Mouse (Mus musculus): ENCODE results near the gene Bloc1s4. TPM values are rescaled to one million over a fixed set of nuclear protein-coding genes. Genes with fewer than 3 reads are reported as not detected.

Bloc1s4 gene
- total RNA-seq, 1 experiment from 2014 or later: 27.2 TPM

DNA sequence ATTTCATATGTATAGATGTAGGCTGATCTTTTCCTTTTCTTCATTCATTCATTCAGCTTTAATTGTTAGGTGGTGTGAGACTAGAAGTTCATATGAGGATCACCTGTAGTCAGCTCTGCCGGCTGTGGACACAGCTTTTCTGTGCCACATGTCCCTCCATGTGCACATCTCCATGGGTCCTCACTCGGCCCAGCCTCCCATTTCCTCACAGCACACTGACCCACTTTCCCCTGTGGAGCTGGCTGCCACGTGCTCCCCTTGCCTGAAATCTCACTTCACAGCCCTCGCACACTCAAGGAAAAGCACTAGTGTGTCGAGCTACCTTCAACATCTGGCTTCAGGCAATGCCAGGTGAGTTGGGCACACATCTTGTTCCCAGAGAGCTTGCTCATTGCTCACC, 29.3 kb downstream of the Bloc1s4 start:
- DNase-seq: no peak

DNA sequence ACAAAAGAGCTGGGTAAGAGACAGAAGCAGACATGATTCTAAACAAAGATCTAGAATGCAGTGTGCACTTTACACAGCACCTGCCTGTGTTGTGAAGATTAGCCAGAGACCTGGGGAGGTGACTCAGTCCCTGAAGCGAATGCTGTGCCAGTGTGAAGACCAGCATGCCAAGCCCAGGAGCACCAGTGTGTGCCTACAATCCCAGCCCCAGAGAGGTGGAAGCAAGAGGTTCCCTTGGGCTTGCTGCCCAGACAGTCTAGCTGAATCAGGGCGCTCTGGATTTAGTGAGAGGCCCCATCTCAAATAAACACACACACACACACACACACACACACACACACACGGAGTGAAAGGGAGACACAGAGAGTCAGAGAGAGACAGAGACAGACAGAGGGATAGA, 30.6 kb downstream of the Bloc1s4 start:
- DNase-seq: peak; percentile 9

DNA sequence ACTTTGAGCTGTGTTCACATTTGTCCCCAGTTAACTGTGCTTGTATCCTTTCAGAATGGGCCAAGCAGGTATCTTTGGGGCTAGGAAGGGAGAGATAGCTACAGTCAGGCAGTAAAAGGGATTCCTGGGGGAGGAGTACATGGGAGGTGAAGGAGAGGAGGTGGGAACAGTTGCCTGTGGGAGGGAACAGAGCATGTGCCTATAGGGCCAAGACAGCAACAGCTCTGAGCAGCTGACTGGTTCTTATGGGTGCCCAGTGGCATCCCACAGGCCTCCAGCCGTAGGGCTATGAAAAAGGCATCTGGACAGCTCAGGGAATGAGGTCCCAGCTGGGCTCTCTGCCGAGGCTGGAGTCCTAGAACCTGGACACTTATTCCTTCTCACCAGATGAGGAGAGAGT, 31.6 kb downstream of the Bloc1s4 start:
- DNase-seq: no peak

DNA sequence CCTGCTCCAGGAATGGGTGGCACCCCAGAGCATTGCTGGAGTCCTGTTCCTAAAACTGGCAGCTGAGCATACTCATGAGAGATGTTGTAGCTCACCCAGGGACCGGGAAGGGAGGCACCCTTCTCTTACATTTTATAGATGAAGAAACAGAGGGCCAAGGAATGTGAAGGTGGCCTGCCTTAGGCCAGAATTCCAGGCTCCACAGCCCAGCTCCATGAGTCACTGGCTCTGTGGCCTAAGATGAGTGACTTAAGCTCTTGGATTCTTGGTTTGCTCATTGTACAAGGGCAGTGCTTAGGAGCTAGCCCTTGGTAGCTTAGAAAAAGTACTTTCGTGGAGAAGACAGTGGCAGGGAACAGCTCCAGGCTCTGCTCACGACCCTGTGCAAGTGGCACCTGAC, 33.6 kb downstream of the Bloc1s4 start:
- DNase-seq: no peak

DNA sequence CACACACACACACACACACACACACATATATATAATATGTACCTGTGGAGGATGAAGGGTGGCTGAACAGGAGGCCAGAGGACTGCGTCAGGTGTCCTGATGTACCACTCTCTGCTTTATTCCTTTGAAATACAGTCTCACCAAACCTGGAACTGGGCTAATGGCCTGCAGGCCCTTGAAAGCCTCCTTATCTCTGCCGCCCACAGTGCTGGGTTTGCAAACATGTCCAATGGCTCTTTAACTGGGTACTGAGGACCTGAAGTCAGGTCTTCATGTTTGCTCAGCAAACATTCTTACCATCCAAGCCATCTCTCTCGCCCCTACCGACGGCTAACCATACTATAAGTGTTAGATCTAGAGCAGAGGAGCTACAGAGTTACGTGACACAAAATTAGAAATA, 34.8 kb downstream of the Bloc1s4 start:
- DNase-seq: peak; percentile 10

DNA sequence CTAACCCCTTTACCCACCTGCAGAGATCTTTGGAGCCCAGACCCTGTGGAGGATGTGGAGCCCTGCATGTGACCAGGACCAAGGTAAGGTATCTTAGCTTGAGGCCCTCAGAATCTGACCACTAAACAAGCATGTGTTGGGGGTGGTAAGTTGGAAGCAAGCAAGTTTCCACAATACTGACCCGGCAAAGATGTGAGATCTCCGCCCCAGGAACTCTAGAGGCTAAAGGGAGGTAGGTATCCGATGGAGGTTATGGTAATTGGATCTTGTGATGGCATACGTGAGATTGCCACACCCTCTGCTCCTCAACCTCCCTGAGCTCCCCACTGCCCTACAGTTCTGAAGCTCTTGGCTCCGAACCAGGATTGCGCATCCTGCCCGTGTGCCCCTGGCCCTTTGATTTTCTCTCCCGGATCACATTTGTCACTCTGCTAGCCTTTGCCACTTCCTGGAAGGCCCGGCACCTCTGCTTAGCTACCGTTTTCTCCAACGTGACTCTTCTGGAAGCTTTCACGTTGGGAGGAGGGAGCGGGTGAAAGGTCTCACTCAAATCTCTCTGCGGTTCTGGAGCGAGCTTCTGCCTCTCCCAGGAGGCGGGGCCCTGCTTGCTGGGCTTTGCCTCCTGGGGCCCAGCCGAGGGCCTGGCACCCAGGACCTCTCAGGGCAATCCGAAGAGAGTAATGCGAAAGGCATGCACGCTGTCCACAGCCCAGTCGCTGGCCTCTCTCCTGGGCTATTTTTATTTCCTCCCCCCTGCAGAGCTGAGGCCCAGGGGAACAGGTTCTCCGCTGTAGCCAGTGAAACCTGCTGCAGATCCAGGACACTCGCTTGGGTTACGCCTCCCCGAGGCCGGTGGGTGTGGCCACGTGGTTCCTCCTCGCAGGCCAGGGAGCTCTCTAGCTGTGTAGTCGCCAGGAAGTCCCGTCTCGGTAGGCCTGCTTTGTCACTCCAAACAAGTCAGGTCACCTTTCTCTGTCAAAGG, 35.6 kb downstream of the Bloc1s4 start:
- DNase-seq: peak; percentile 95

DNA sequence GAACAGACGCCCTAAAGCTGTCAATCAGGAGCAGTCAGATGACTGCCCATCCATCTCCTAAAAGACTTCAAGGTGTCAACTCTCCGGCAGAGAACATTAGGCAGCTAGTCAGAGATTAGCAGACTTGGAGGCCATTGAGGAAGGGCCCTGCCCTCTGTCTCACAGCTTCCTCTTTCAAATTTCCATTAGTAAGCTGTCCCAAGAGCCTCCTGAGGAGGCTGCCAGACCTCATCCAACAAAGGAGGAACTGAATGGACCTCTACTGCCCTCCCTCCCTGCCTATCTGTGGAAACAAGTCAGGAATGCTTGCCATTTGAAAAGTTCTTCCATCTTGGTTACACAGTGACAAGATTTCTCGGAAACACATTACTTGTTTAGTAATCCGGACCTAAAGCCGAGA, 36.6 kb downstream of the Bloc1s4 start:
- DNase-seq: peak; percentile 8

DNA sequence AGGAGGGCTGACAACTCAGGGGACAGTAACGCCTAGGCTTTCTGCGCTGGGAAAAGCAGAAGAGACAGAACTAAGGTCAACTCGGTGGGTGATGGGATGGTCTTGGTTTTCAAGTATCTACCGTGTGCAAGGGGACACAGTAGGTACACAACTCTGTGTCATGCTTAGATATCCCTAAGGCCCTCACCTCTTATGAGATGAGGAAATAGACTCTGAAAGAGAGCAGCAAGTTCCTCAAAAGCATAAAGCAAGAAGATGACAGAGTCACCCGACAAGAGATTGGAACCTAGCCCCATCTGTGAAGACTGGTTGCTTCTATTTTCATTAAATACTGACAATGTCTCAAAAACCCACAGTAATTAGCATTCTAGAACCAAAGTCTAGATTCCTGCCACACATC, 42.7 kb downstream of the Bloc1s4 start:
- DNase-seq: no peak

DNA sequence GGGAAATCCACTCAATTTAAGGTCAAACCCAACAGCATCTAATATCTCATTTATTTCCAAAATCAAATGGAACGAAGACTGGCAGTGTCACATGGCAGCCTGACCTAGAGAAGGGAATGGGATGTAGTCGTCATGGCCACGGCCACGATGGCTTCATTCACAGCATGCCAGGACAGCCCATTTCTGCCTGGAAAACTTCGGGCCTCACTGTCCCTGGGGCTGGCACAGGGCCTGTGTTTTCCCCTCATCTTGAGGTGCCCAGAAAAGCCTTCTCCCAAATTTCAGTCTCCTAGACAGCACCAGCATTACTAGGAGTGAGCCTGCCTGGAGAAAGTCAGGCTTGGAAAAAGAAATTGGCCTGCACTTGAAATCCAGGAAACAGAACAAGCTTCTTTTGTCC, 43.1 kb downstream of the Bloc1s4 start:
- DNase-seq: no peak

DNA sequence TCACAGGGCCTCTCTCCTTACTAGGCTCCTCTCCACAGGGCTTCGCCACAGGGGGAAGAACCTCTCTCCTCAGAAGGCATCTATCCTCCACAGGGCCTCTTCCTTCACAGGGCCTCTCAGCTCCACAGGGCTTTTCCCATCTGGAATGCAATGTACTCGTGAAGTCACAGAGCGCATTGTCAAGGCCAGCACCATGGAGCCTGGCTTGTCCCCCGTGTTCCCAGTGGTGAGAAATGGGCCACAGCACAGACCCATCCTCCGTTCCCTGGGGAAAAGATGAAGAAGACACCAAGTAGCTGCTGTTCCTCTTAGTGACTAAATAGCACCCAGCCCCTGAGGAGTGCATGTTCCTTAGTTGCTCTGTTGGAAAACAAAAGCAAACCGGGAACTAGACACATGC, 43.8 kb downstream of the Bloc1s4 start:
- no peak for DNase-seq

DNA sequence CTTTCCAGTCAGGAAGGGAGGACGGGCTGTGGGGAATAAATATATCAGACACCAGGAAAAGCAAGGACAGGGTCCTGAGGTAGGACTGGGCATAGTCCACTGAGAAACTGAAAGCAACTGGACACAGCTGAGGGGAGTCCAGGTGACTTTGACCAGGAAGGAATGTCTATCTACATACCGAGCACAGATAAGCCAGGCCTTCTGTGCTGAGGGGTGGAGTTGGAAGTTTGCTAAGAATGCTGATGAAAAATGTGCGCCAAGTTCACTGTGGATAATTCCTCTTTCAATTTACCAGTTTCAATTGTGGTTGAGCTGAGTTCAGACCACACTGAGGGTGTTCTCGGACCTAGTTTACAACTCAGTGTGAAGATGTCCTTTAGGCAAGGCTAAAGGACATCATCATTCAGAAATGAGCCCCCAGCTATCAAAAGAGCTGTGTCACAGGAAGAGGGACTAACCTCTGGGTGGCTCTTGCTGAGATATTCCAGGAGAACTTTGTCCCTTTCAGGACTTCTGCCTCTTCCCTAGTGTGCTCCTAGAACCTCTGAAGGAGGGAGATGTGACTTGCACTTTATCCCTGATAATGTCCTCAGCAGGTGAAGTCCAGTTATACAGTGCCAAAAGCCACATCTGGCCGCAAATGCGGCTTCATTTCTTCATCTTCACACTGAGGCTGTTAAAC, 47.4 kb downstream of the Bloc1s4 start:
- DNase-seq: no peak

DNA sequence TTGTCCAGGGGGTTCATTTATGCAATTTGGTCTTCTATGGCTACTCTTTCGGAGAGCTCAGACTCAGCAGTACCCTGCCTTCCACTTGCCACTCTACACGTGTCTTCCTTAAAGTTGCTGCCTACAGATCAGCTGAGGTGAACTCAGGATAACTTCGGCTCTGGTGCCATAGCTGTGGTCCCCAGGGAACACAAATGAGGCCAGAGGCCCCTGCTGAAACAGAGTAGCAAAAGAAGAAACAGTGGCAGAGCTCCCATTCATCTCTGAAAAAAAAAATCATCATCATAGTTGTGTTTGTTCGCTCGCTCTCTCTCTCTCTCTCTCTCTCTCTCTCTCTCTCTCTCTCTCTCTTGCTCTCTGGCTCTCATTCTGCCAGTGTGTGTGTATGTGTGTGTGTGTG, 49.8 kb downstream of the Bloc1s4 start:
- DNase-seq: peak; percentile 51

DNA sequence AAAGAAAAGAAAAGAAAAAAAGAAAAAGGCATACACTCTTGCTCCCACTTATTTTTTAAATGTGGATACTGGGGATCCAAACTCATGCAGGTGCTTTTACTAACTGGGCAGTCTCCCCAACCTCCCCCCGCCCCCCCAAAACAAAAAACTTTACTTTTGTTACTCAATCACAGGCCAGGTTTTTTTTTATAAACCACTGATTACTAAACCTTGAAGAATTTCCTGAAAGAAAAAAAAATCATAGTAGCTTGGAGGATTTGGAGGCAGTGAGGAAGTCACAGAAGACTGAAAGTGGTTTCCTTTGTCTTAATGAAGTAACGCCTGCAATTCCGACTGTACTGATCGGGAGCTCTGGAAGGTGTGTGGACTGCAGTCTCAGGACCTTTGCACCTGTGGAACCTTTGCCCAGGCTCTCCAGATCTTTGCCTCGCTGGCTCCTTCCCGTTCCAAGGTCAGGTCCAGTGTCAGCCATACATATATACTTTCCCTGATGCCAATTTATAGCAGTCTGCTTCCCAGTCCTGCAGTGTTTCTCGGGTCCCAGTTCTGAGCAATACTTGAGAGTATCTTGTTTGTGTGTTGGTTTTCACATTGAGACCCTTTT, 50.3 kb downstream of the Bloc1s4 start:
- DNase-seq: no peak

Other genes with a start within 250 kb of the Bloc1s4 start
- gene Tbc1d14, start 155.4 kb downstream of the Bloc1s4 start, total RNA-seq (2021): 31.9 and 32.4 TPM in 2 replicates
- gene D5Ertd579e, start 52.6 kb downstream of the Bloc1s4 start, total RNA-seq (2021): 60.2 and 61.5 TPM in 2 replicates
- 550 and 571 TPM in 2 replicates for gene Mrfap1, start 48.1 kb upstream of the Bloc1s4 start, total RNA-seq (2021)
- 39.1 and 41.4 TPM in 2 replicates for gene Man2b2, start 82.0 kb upstream of the Bloc1s4 start, total RNA-seq (2021)
- gene Ppp2r2c, start 119.9 kb upstream of the Bloc1s4 start, total RNA-seq (2021): 6.5 and 8.9 TPM in 2 replicates
- gene Wfs1, start 240.6 kb upstream of the Bloc1s4 start, total RNA-seq (2021): 23.7 and 24.3 TPM in 2 replicates

All from adrenal gland, postnatal 14 days (tissue).